Mouse (Mus musculus) forebrain, postnatal 0 days (tissue): ENCODE measurements around the gene Adamts17. TPM values are rescaled to one million over a fixed set of nuclear protein-coding genes. Genes with fewer than 3 reads are reported as not detected.
A peak's percentile ranks its signal among the peaks of the same experiment; 100 is the strongest.

Experiments used
- ATAC-seq: fragments of 200-750 bp; cut with Nextera tagmentation; 2 replicates; pipeline ENCODE4 v1.8.0; 2017; ENCODE audit warnings: mild to moderate bottlenecking, moderate library complexity
- DNase-seq: peaks from one replicate; pipeline ENCODE4 v3.0.0-alpha.2; 2015
- H3K27ac ChIP-seq: fragments of 300-500 bp; sonication (generic); 2 replicates; pipeline ENCODE4 v1.5.1; 2014; ENCODE audit warnings: low read depth, mild to moderate bottlenecking, antibody characterized with exemption, low read length, moderate library complexity, mixed read lengths
- H3K27me3 ChIP-seq: fragments of 300-500 bp; sonication (generic); 2 replicates; pipeline ENCODE4 v1.6.1; 2014; ENCODE audit warnings: mild to moderate bottlenecking, low read length, mixed read lengths; ENCODE audit not compliant: insufficient read depth
- H3K36me3 ChIP-seq: fragments of 300-500 bp; sonication (generic); 2 replicates; pipeline ENCODE4 v1.6.1; 2014; ENCODE audit warnings: mild to moderate bottlenecking, moderate library complexity; ENCODE audit not compliant: insufficient read depth
- H3K4me1 ChIP-seq: fragments of 300-500 bp; sonication (generic); 2 replicates; pipeline ENCODE4 v1.6.1; 2014; ENCODE audit warnings: antibody characterized with exemption; ENCODE audit not compliant: insufficient read depth
- H3K4me2 ChIP-seq: fragments of 300-500 bp; sonication (generic); 2 replicates; pipeline ENCODE4 v1.6.1; 2014; ENCODE audit warnings: low read depth, mild to moderate bottlenecking, moderate library complexity
- H3K4me3 ChIP-seq: fragments of 300-500 bp; sonication (generic); 2 replicates; pipeline ENCODE4 v1.5.1; 2014; ENCODE audit warnings: low read depth, low read length, mixed read lengths
- H3K9ac ChIP-seq: fragments of 300-500 bp; sonication (generic); 2 replicates; pipeline ENCODE4 v1.6.1; 2014; ENCODE audit warnings: mild to moderate bottlenecking
- H3K9me3 ChIP-seq: fragments of 300-500 bp; sonication (generic); 2 replicates; pipeline ENCODE4 v1.6.1; 2016; ENCODE audit warnings: low read length
- CTCF ChIP-seq: sonication (generic); IDR thresholded peaks from 2 replicates; pipeline ENCODE4 v1.5.1; 2016; ENCODE audit warnings: antibody characterized with exemption, control low read depth, low read depth
- WGBS: fragments of 180-500 bp; shearing (Covaris S2); extraction: QIAGEN DNeasy Blood & Tissue Kit; methylation state at CpG from one replicate; pipeline ENCODE4 v1.1.7; 2014; 5-methylcytosine and 5-hydroxymethylcytosine counted together
- polyA plus RNA-seq: library from polyadenylated mRNA; unstranded; fragments of >200 nt; fragmentation: Nextera tagmentation; extraction: Ambion mirVana; gene quantifications from 2 replicates; pipeline ENCODE4 v1.2.1, GENCODE M21; 2015
- total RNA-seq: library from RNA; depleted of rRNA; stranded (reverse); fragments of >200 nt; gene quantifications from 2 replicates; pipeline ENCODE4 v1.2.3, GENCODE M21; 2014

Adamts17 gene
- total and polyA plus RNA-seq, 2 experiments from 2014 or later, result 4.1 to 12.6 TPM

DNA sequence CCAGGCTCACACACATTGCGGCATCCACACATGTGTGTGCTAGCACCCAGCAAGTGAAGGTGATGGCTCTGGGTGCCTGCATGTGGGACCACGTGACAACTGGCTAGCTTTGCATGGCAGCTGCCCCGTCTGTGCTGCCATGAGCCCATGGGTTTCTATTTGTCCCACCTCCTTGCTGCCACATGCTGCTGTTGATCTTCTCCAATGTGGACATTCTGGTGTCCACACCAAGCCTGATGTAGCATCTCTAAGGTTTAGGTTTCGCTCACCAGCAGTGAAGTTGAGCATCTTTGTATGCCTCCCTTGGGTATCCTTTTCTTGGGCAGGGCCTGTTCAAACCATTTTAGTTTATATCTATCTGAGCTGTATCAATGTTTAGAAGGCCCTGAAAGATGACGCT, 196.1 kb downstream of the Adamts17 start:
- H3K27ac ChIP-seq, result no peak overlapping the region
- 93% methylated on average over 5 of the region's 5 CpGs for WGBS
- TF ChIP-seq CTCF, result no peak
- no peak overlapping the region for H3K4me2 ChIP-seq
- H3K9ac ChIP-seq, result no peak overlapping the region
- no peaks in the 10 kb centered on the region for H3K9me3 ChIP-seq
- H3K4me1 ChIP-seq, result no peaks in the 10 kb centered on the region
- DNase-seq (no peak), ATAC-seq (no peak)
- no peaks in the 10 kb centered on the region for H3K27me3 ChIP-seq
- H3K4me3 ChIP-seq, result no peak overlapping the region
- H3K36me3 ChIP-seq, result no peaks in the 10 kb centered on the region

DNA sequence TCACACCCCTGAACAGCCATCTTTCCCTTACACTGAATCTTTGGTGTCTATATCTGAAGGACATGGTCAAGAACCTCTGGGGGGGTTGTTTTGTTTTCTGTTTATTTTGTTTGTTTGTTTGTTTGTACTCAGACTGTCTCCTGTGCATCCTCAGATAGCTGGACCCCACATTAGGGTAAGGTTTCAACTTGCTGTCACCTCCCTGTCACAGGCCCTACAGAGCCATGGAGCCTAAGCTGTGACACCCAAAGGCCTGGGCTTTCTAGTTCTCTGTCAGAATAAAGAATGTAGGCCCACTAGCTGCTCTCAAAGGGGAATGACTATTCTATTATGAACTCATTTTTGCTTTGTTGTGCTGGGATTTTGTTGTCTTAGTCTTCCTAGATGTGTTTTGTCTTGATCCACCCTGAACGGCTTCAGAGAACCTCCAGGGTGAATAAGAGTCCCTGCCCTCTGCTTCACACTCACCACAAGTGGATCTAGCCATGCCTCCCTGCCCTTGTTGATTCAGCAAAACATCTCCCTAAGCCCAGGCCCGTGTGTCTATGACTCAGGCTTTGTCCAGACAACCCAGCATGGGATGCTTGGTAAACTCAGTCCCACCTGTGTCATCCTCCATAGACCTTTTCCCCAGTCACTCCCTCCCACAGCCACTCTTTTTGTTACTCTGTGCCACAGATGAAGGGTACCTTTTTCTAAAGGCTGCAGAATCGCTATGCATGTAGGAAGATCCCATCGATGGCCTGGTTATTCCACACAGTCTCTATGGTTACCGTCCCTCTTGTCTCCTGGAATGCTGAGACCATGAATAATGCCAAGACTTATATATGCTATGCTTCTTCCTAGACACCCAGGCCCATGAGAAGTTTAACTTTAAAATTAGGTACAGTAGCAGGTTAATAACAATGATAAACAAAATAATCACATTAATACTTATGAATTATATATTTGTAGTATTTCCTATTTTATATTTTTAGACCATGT, 197.3 kb downstream of the Adamts17 start:
- H3K9ac ChIP-seq, result no peak overlapping the region
- no peaks in the 10 kb centered on the region for H3K4me1 ChIP-seq
- H3K4me2 ChIP-seq, result no peak overlapping the region
- TF ChIP-seq CTCF, result no peak
- H3K9me3 ChIP-seq, result no peaks in the 10 kb centered on the region
- no peaks in the 10 kb centered on the region for H3K36me3 ChIP-seq
- H3K27ac ChIP-seq, result no peak overlapping the region
- no peaks in the 10 kb centered on the region for H3K27me3 ChIP-seq
- WGBS, result 72% methylated on average over 5 of the region's 5 CpGs
- DNase-seq (no peak), ATAC-seq (peak; percentile 68)
- no peak overlapping the region for H3K4me3 ChIP-seq

DNA sequence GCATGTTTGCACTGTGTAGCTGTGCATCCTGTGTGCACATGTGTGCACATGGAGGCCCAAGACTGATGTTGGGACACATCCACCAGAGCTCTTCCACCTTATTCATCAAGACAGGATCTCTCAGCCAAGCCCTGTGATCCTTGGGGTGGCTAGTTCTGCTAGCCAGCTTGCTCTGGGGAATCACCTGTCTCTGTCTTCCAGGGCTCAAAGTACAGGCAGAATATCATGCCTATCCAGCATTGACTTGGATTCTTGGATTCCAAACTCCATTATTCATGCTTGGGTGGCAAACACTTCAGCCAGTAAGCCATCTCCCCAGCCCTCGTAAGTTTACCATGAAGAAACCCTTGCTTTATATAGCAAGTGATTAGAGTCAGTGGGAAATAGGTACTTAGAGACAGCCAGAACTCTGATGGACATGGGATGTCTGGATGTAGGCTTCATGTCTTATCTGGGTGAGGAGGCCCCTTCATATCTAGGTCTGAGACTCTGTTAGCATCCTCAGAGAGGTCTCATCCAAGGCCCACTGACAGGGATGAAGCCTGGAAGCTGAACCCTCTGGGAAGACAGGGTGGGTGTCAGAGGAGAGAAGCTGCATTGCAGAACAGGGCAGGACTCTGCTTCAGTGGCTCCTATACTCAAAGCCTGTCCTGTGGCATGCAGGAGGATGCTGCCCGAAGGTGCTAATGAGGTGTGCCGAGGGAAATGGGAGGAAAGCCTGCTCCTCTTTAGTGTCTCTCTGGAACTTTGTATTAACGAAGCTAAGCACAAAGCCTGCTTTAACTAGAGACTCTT, 198.4 kb downstream of the Adamts17 start:
- H3K27ac ChIP-seq, result no peak overlapping the region
- WGBS, result 72% methylated on average over 4 of the region's 4 CpGs

DNA sequence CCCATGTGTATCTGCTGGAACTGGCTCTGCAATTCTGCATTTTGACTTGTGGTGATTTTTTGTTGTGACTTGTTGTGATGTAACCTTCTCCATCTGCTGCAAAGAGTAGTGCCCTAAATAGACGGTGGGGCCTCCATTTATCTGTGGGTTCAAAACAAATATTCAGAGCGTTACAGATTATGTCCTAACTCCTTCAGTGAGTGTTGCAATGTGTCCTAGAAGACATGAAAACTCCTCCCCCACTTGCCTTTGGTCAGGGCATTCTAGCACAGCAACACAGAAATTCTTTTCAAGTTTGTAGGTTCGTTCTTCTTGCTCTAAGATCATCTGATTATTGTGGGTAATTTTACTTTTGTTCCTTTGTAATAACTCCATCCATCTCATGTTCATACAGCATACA, 199.6 kb downstream of the Adamts17 start:
- WGBS, result 81% methylated on average over 3 of the region's 3 CpGs
- no peaks in the 10 kb centered on the region for H3K36me3 ChIP-seq
- no peak for ATAC-seq
- no peak for TF ChIP-seq CTCF
- no peaks in the 10 kb centered on the region for H3K9me3 ChIP-seq
- H3K9ac ChIP-seq, result no peak overlapping the region
- no peak overlapping the region for H3K27ac ChIP-seq
- DNase-seq, result no peak
- no peaks in the 10 kb centered on the region for H3K4me1 ChIP-seq
- H3K4me2 ChIP-seq, result no peak overlapping the region
- H3K4me3 ChIP-seq, result no peak overlapping the region
- H3K27me3 ChIP-seq, result no peaks in the 10 kb centered on the region

More for the DNA sequence above, 198.4 kb downstream of the Adamts17 start:
- Histone ChIP-seq H3K36me3 (no peaks in the 10 kb centered on the region), H3K4me2 (no peak overlapping the region), H3K9me3 (no peaks in the 10 kb centered on the region), H3K27me3 (no peaks in the 10 kb centered on the region), H3K9ac (no peak overlapping the region), H3K4me3 (no peak overlapping the region), H3K4me1 (no peaks in the 10 kb centered on the region)
- ATAC-seq (no peak), DNase-seq (no peak)
- no peak for TF ChIP-seq CTCF

DNA sequence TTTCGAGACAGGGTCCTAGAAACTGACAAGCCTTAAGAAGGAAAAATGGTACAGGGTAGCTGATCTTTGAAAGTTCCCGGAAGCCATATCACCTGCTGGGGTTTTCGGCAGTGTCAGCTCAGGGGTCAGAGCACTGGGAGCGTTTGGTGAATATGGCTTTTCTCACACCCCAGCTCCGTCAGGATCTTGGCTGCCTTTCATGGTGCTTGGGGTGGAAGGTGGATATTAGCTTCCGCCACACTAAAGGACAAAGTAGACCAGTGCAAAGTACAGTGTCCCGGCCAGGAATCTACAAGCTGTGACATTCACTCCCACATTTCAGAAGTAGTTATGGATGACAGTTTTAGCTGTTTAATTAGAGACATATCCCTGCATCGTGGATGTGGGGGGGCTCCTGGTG, 200.3 kb downstream of the Adamts17 start:
- DNase-seq, result no peak
- Histone ChIP-seq H3K9ac (no peak overlapping the region), H3K4me2 (no peak overlapping the region), H3K4me3 (no peak overlapping the region), H3K27ac (no peak overlapping the region), H3K36me3 (no peaks in the 10 kb centered on the region), H3K4me1 (no peaks in the 10 kb centered on the region), H3K27me3 (no peaks in the 10 kb centered on the region), H3K9me3 (no peaks in the 10 kb centered on the region)
- TF ChIP-seq CTCF, result no peak
- no peak for ATAC-seq
- WGBS, result 75% methylated on average over 8 of the region's 8 CpGs

DNA sequence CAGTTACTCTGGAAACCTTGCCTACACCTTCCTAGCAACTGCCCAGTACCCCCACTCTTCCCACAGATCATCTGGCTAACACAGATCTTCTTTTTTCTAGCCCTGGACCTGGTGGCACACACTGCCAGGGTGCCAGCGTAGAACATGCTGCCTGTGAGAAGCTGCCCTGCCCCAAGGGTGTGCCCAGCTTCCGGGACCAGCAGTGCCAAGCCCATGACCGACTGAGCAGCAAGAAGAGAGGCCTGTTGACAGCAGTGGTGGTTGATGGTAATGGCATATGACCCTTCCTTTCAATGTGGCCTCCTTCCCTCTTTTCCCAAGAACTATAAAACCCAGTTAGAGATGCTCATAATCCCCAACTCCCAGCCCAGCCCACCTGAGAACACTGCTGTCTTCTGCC, 202.2 kb downstream of the Adamts17 start:
- H3K36me3 ChIP-seq, result no peaks in the 10 kb centered on the region
- H3K9ac ChIP-seq, result no peak overlapping the region
- WGBS, result 87% methylated on average over 3 of the region's 3 CpGs
- no peaks in the 10 kb centered on the region for H3K9me3 ChIP-seq
- H3K4me1 ChIP-seq, result no peaks in the 10 kb centered on the region
- no peak overlapping the region for H3K4me3 ChIP-seq
- no peak overlapping the region for H3K27ac ChIP-seq
- no peaks in the 10 kb centered on the region for H3K27me3 ChIP-seq
- no peak for ATAC-seq
- no peak overlapping the region for H3K4me2 ChIP-seq
- TF ChIP-seq CTCF, result no peak
- no peak for DNase-seq
